Comparison of ENCODE assay signal across 11 mouse cellular contexts in the genomic region with DNA sequence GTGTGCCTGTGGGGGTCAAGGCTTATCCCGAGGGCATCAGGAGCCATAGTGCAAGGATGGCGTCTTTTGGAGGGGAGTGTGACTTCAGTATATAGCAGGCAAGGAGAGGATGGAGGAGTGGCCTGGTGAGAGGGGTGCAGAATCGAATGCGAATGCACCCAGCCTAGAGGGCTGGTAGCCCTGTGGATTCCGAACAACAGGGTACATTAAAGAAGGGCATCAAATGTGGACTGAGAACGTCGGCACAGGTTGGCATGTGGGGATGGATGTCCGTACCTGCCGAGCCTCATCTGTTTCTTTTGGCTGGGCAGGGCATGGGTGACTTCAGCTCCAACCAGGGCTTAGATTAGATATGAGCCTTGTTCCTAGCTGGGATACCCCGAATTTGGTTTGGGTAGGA. TPM values are rescaled to one million over a fixed set of nuclear protein-coding genes. Genes with fewer than 3 reads are reported as not detected.
DNase-seq lines count a peak whose midpoint lies in the region; ATAC-seq and TF ChIP-seq lines count a peak whose summit lies in the region.
"Had no signal": no experiment of that assay in that cellular context is flagged by ENCODE, and none has a peak within 500 bp of the region (broad histone marks: within the 10 kb centered on the region; RNA-seq: fewer than 3 reads in every experiment).

No protein-coding gene starts in this region.

- H3K4me3 ChIP-seq in E14TG2a.4 (replicated peaks; ENCODE audit: low read length) = peak overlapping the region; percentile 70
- H3K4me3 ChIP-seq in embryonic facial prominence, embryonic 10.5 days = peak overlapping the region; percentile 56
- peak overlapping the region; percentile 68 for H3K4me3 ChIP-seq in forebrain, postnatal 0 days (ENCODE audit: low read depth, low read length)
- H3K4me3 ChIP-seq in midbrain, embryonic 10.5 days = peak overlapping the region; percentile 71
- H3K4me3 ChIP-seq in lung, postnatal 0 days (ENCODE audit: low read depth, low read length) = no peak overlapping the region
- no peak overlapping the region for H3K4me3 ChIP-seq in liver, postnatal 0 days (ENCODE audit: low read depth, low read length)

- TF ChIP-seq EP300 in lung, postnatal 0 days (IDR thresholded peaks at IDR 0.05) = no peak
- TF ChIP-seq EP300 in liver, postnatal 0 days (IDR thresholded peaks at IDR 0.05; ENCODE audit: low read depth) = no peak

- no peak for DNase-seq in embryonic facial prominence, embryonic 10.5 days (ENCODE audit: low spot score)
- DNase-seq in forebrain, postnatal 0 days = peak; percentile 48
- no peak for DNase-seq in midbrain, embryonic 10.5 days (ENCODE audit: low spot score)
- DNase-seq in lung, postnatal 0 days (ENCODE audit: low spot score) = no peak
- no peak for DNase-seq in gastrocnemius, adult 8-10 months (ENCODE audit: low spot score in 2 of 2)
- no peak for DNase-seq in heart, adult 9 months (ENCODE audit: low spot score in 2 of 2)
- DNase-seq in liver, postnatal 0 days = no peak
- DNase-seq: gastrocnemius, adult 2 months; kidney, adult 18-20 months; right cerebral cortex, postnatal 25 days had no signal

- peak overlapping the region; percentile 83; the same call in 1 of the 2 replicates for H3K27ac ChIP-seq in embryonic facial prominence, embryonic 10.5 days (replicated peaks)
- H3K27ac ChIP-seq in forebrain, postnatal 0 days (ENCODE audit: low read depth, low read length) = peak overlapping the region; percentile 99
- H3K27ac ChIP-seq in midbrain, embryonic 10.5 days (replicated peaks) = peak overlapping the region; percentile 97
- no peak overlapping the region for H3K27ac ChIP-seq in lung, postnatal 0 days (ENCODE audit: low read length)
- no peak overlapping the region for H3K27ac ChIP-seq in liver, postnatal 0 days (ENCODE audit: low read depth)
- H3K27ac ChIP-seq: gastrocnemius, adult 2 months had no signal

- H3K27me3 ChIP-seq in E14TG2a.4 (ENCODE audit: insufficient read depth, low read length) = peaks cover 66% of the 10 kb centered on the region
- peaks cover 81% of the 10 kb centered on the region for H3K27me3 ChIP-seq in embryonic facial prominence, embryonic 10.5 days (replicated peaks; ENCODE audit: low read depth, poor library complexity, severe bottlenecking)
- no peaks in the 10 kb centered on the region for H3K27me3 ChIP-seq in forebrain, postnatal 0 days (ENCODE audit: insufficient read depth, low read length)
- peaks cover 68% of the 10 kb centered on the region for H3K27me3 ChIP-seq in midbrain, embryonic 10.5 days (ENCODE audit: low read depth, poor library complexity, severe bottlenecking)
- H3K27me3 ChIP-seq in lung, postnatal 0 days (replicated peaks; ENCODE audit: insufficient read depth, low read length) = peaks cover 39% of the 10 kb centered on the region
- peaks cover 70% of the 10 kb centered on the region for H3K27me3 ChIP-seq in liver, postnatal 0 days (ENCODE audit: insufficient read depth, low read length)

- WGBS in embryonic facial prominence, embryonic 10.5 days = 46% methylated on average over 10 of the region's 10 CpGs
- 31% methylated on average over 10 of the region's 10 CpGs for WGBS in forebrain, postnatal 0 days
- 44% methylated on average over 10 of the region's 10 CpGs for WGBS in midbrain, embryonic 10.5 days
- WGBS in lung, postnatal 0 days = 59% methylated on average over 10 of the region's 10 CpGs
- WGBS in liver, postnatal 0 days (ENCODE audit: insufficient replicate concordance) = 50% methylated on average over 10 of the region's 10 CpGs

- ATAC-seq in forebrain, postnatal 0 days = no peak
- ATAC-seq in lung, postnatal 0 days = no peak
- ATAC-seq in liver, postnatal 0 days = no peak

- TF ChIP-seq CTCF in E14TG2a.4 (conservative IDR thresholded peaks at IDR 0.05; ENCODE audit: low read length) = no peak
- no peak; the same call in 1 of the 2 replicates for TF ChIP-seq CTCF in forebrain, postnatal 0 days (IDR thresholded peaks at IDR 0.05; ENCODE audit: low read depth)
- TF ChIP-seq CTCF in lung, postnatal 0 days (IDR thresholded peaks at IDR 0.05) = no peak
- TF ChIP-seq CTCF in liver, postnatal 0 days (IDR thresholded peaks at IDR 0.05; ENCODE audit: low read depth) = no peak

- H3K9ac ChIP-seq in forebrain, postnatal 0 days = peak overlapping the region; percentile 99
- H3K9ac ChIP-seq in lung, postnatal 0 days (replicated peaks; ENCODE audit: low read depth) = no peak overlapping the region
- no peak overlapping the region for H3K9ac ChIP-seq in liver, postnatal 0 days (replicated peaks)

- H3K9me3 ChIP-seq in E14TG2a.4 (ENCODE audit: low read length) = no peaks in the 10 kb centered on the region
- H3K9me3 ChIP-seq in embryonic facial prominence, embryonic 10.5 days = no peaks in the 10 kb centered on the region
- no peaks in the 10 kb centered on the region for H3K9me3 ChIP-seq in forebrain, postnatal 0 days (ENCODE audit: low read length)
- no peaks in the 10 kb centered on the region for H3K9me3 ChIP-seq in midbrain, embryonic 10.5 days (replicated peaks)
- H3K9me3 ChIP-seq in lung, postnatal 0 days (ENCODE audit: low read length) = no peaks in the 10 kb centered on the region
- no peaks in the 10 kb centered on the region for H3K9me3 ChIP-seq in liver, postnatal 0 days (ENCODE audit: low read length)

- peaks cover 69% of the 10 kb centered on the region for H3K4me1 ChIP-seq in E14TG2a.4 (replicated peaks; ENCODE audit: low read depth, low read length)
- peaks cover 82% of the 10 kb centered on the region for H3K4me1 ChIP-seq in embryonic facial prominence, embryonic 10.5 days
- peaks cover 44% of the 10 kb centered on the region for H3K4me1 ChIP-seq in forebrain, postnatal 0 days (ENCODE audit: insufficient read depth)
- H3K4me1 ChIP-seq in midbrain, embryonic 10.5 days = peaks cover 87% of the 10 kb centered on the region
- H3K4me1 ChIP-seq in lung, postnatal 0 days (ENCODE audit: insufficient read depth, low read depth, low read length) = peaks cover 8% of the 10 kb centered on the region; the same call in 1 of the 2 replicates
- H3K4me1 ChIP-seq in liver, postnatal 0 days (ENCODE audit: insufficient read depth) = peaks cover 18% of the 10 kb centered on the region

- peaks cover 3% of the 10 kb centered on the region for H3K36me3 ChIP-seq in E14TG2a.4 (ENCODE audit: insufficient read depth, low read length)
- H3K36me3 ChIP-seq in embryonic facial prominence, embryonic 10.5 days (replicated peaks) = peaks cover 5% of the 10 kb centered on the region
- H3K36me3 ChIP-seq in forebrain, postnatal 0 days (ENCODE audit: insufficient read depth) = peaks cover 30% of the 10 kb centered on the region
- peaks cover 32% of the 10 kb centered on the region for H3K36me3 ChIP-seq in midbrain, embryonic 10.5 days
- no peaks in the 10 kb centered on the region for H3K36me3 ChIP-seq in lung, postnatal 0 days (ENCODE audit: insufficient read depth, low read length)
- no peaks in the 10 kb centered on the region for H3K36me3 ChIP-seq in liver, postnatal 0 days (replicated peaks; ENCODE audit: insufficient read depth, low read length)

- H3K4me2 ChIP-seq in forebrain, postnatal 0 days (ENCODE audit: low read depth) = peak overlapping the region; percentile 89
- no peak overlapping the region for H3K4me2 ChIP-seq in lung, postnatal 0 days (replicated peaks; ENCODE audit: low read depth, low read length)
- H3K4me2 ChIP-seq in liver, postnatal 0 days (ENCODE audit: low read depth, low read length) = no peak overlapping the region

RNA-seq across cellular contexts. Expression of gene Apc2, which starts 4.0 kb away (rescaled TPM):
- polyA plus RNA-seq in embryonic facial prominence, embryonic 10.5 days (2016; fragmentation: Nextera tagmentation; extraction: Ambion mirVana) = 11.8 and 12.6 TPM in 2 replicates
- total RNA-seq in forebrain, postnatal 0 days (2014; rRNA removed) = 309 and 328 TPM in 2 replicates
- 85.3 and 112 TPM in 2 replicates for polyA plus RNA-seq in forebrain, postnatal 0 days (2015; fragmentation: Nextera tagmentation; extraction: Ambion mirVana)
- polyA plus RNA-seq in midbrain, embryonic 10.5 days (2016; fragmentation: Nextera tagmentation; extraction: Ambion mirVana) = 28.3 and 61.6 TPM in 2 replicates
- polyA plus RNA-seq in lung, postnatal 0 days (2015; fragmentation: Nextera tagmentation; extraction: Ambion mirVana) = 0.57 and 0.85 TPM in 2 replicates
- under 1 TPM; 0.24 to 0.54 (median 0.31) TPM for total RNA-seq in gastrocnemius, adult 8-10 months (2022)
- 0.05 and 0.20 TPM in 2 replicates for polyA plus RNA-seq in liver, postnatal 0 days (2015; fragmentation: Nextera tagmentation; extraction: Ambion mirVana)

RNA-seq across cellular contexts. Expression of gene Rps15, which starts 7.6 kb away (rescaled TPM):
- 1,079 and 1,119 TPM in 2 replicates for polyA plus RNA-seq in embryonic facial prominence, embryonic 10.5 days (2016; fragmentation: Nextera tagmentation; extraction: Ambion mirVana)
- total RNA-seq in forebrain, postnatal 0 days (2014; rRNA removed) = 1,181 and 1,718 TPM in 2 replicates
- 681 and 897 TPM in 2 replicates for polyA plus RNA-seq in forebrain, postnatal 0 days (2015; fragmentation: Nextera tagmentation; extraction: Ambion mirVana)
- polyA plus RNA-seq in midbrain, embryonic 10.5 days (2016; fragmentation: Nextera tagmentation; extraction: Ambion mirVana) = 889 and 1,053 TPM in 2 replicates
- polyA plus RNA-seq in lung, postnatal 0 days (2015; fragmentation: Nextera tagmentation; extraction: Ambion mirVana) = 651 and 741 TPM in 2 replicates
- total RNA-seq in gastrocnemius, adult 8-10 months (2022) = 100 to 1,000 TPM; 626 to 776 (median 688) TPM
- polyA plus RNA-seq in liver, postnatal 0 days (2015; fragmentation: Nextera tagmentation; extraction: Ambion mirVana) = 453 and 466 TPM in 2 replicates

RNA-seq across cellular contexts. Expression of gene 2310011J03Rik, which starts 20.5 kb away (rescaled TPM):
- polyA plus RNA-seq in embryonic facial prominence, embryonic 10.5 days (2016; fragmentation: Nextera tagmentation; extraction: Ambion mirVana) = 53.7 and 56.2 TPM in 2 replicates
- total RNA-seq in forebrain, postnatal 0 days (2014; rRNA removed) = 19.2 and 22.8 TPM in 2 replicates
- 32.4 and 35.6 TPM in 2 replicates for polyA plus RNA-seq in forebrain, postnatal 0 days (2015; fragmentation: Nextera tagmentation; extraction: Ambion mirVana)
- 57.3 TPM in 2 replicates for polyA plus RNA-seq in midbrain, embryonic 10.5 days (2016; fragmentation: Nextera tagmentation; extraction: Ambion mirVana)
- polyA plus RNA-seq in lung, postnatal 0 days (2015; fragmentation: Nextera tagmentation; extraction: Ambion mirVana) = 58.4 and 64.8 TPM in 2 replicates
- 1 to 10 TPM; 5.4 to 8.9 (median 6.6) TPM for total RNA-seq in gastrocnemius, adult 8-10 months (2022)
- polyA plus RNA-seq in liver, postnatal 0 days (2015; fragmentation: Nextera tagmentation; extraction: Ambion mirVana) = 25.5 and 27.4 TPM in 2 replicates

RNA-seq across cellular contexts. Expression of gene Pcsk4, which starts 29.5 kb away (rescaled TPM):
- 5.0 and 5.5 TPM in 2 replicates for polyA plus RNA-seq in embryonic facial prominence, embryonic 10.5 days (2016; fragmentation: Nextera tagmentation; extraction: Ambion mirVana)
- total RNA-seq in forebrain, postnatal 0 days (2014; rRNA removed) = 3.4 and 3.8 TPM in 2 replicates
- 7.4 TPM in 2 replicates for polyA plus RNA-seq in forebrain, postnatal 0 days (2015; fragmentation: Nextera tagmentation; extraction: Ambion mirVana)
- 3.3 and 4.2 TPM in 2 replicates for polyA plus RNA-seq in midbrain, embryonic 10.5 days (2016; fragmentation: Nextera tagmentation; extraction: Ambion mirVana)
- 3.4 and 3.7 TPM in 2 replicates for polyA plus RNA-seq in lung, postnatal 0 days (2015; fragmentation: Nextera tagmentation; extraction: Ambion mirVana)
- total RNA-seq in gastrocnemius, adult 8-10 months (2022) = 1 to 10 TPM in 1 of 4 experiments, under 1 TPM in 3; 0.67 to 1.1 (median 0.91) TPM
- polyA plus RNA-seq in liver, postnatal 0 days (2015; fragmentation: Nextera tagmentation; extraction: Ambion mirVana) = 5.6 TPM in 2 replicates

RNA-seq across cellular contexts. Expression of gene Reep6, which starts 29.9 kb away (rescaled TPM):
- 6.6 TPM in 2 replicates for polyA plus RNA-seq in embryonic facial prominence, embryonic 10.5 days (2016; fragmentation: Nextera tagmentation; extraction: Ambion mirVana)
- 1.8 and 2.7 TPM in 2 replicates for total RNA-seq in forebrain, postnatal 0 days (2014; rRNA removed)
- polyA plus RNA-seq in forebrain, postnatal 0 days (2015; fragmentation: Nextera tagmentation; extraction: Ambion mirVana) = 5.1 and 6.4 TPM in 2 replicates
- polyA plus RNA-seq in midbrain, embryonic 10.5 days (2016; fragmentation: Nextera tagmentation; extraction: Ambion mirVana) = 9.1 and 11.5 TPM in 2 replicates
- polyA plus RNA-seq in lung, postnatal 0 days (2015; fragmentation: Nextera tagmentation; extraction: Ambion mirVana) = 15.4 and 17.6 TPM in 2 replicates
- 1 to 10 TPM; 2.6 to 4.0 (median 3.2) TPM for total RNA-seq in gastrocnemius, adult 8-10 months (2022)
- polyA plus RNA-seq in liver, postnatal 0 days (2015; fragmentation: Nextera tagmentation; extraction: Ambion mirVana) = 167 and 174 TPM in 2 replicates

Comparison
In these comparisons a context has a peak if more than half of its experiments do, and no peak if none do; other contexts are left out.
1. H3K4me3 ChIP-seq: peak in E14TG2a.4 (single experiment), embryonic facial prominence, embryonic 10.5 days (single experiment), forebrain, postnatal 0 days (single experiment) and midbrain, embryonic 10.5 days (single experiment); none in lung, postnatal 0 days (single experiment) and liver, postnatal 0 days (single experiment).
2. H3K27ac ChIP-seq: peak in embryonic facial prominence, embryonic 10.5 days (single experiment), forebrain, postnatal 0 days (single experiment) and midbrain, embryonic 10.5 days (single experiment); none in lung, postnatal 0 days (single experiment) and liver, postnatal 0 days (single experiment).